Mouse (Mus musculus) lung, embryonic 14.5 days (tissue): ENCODE measurements around the gene Comtd1. TPM values are rescaled to one million over a fixed set of nuclear protein-coding genes. Genes with fewer than 3 reads are reported as not detected.

Experiments used
- ATAC-seq: fragments of 200-750 bp; cut with Nextera tagmentation; 2 replicates; pipeline ENCODE4 v1.8.0; 2017; ENCODE audit warnings: mild to moderate bottlenecking, moderate TSS enrichment, moderate library complexity; ENCODE audit not compliant: insufficient read depth
- DNase-seq: peaks from one replicate; pipeline ENCODE4 v3.0.0-alpha.2; 2015
- H3K27ac ChIP-seq: fragments of 300-500 bp; sonication (generic); 2 replicates; pipeline ENCODE4 v1.5.1; 2014; ENCODE audit warnings: low read depth, mild to moderate bottlenecking, moderate library complexity
- H3K27me3 ChIP-seq: fragments of 300-500 bp; sonication (generic); 2 replicates; pipeline ENCODE4 v1.6.1; 2014; ENCODE audit warnings: low read length, control low read depth; ENCODE audit not compliant: insufficient read depth
- H3K36me3 ChIP-seq: fragments of 300-500 bp; sonication (generic); 2 replicates; pipeline ENCODE4 v1.6.1; 2014; ENCODE audit warnings: control low read depth; ENCODE audit not compliant: insufficient read depth
- H3K4me1 ChIP-seq: fragments of 300-500 bp; sonication (generic); 2 replicates; pipeline ENCODE4 v1.6.1; 2014; ENCODE audit warnings: antibody characterized with exemption, control low read depth; ENCODE audit not compliant: insufficient read depth
- H3K4me2 ChIP-seq: fragments of 300-500 bp; sonication (generic); 2 replicates; pipeline ENCODE4 v1.6.1; 2014; ENCODE audit warnings: mild to moderate bottlenecking
- H3K4me3 ChIP-seq: fragments of 300-500 bp; sonication (generic); 2 replicates; pipeline ENCODE4 v1.5.1; 2014; ENCODE audit warnings: low read depth, low read length
- H3K9ac ChIP-seq: fragments of 300-500 bp; sonication (generic); 2 replicates; pipeline ENCODE4 v1.6.1; 2014
- H3K9me3 ChIP-seq: fragments of 300-500 bp; sonication (generic); 2 replicates; pipeline ENCODE4 v1.6.1; 2016; ENCODE audit warnings: low read depth, low read length, control low read depth
- CTCF ChIP-seq: IDR thresholded peaks from 2 replicates; pipeline ENCODE4 v1.5.1; 2016; ENCODE audit warnings: antibody characterized with exemption, low read depth
- WGBS: fragments of 180-500 bp; shearing (Covaris S2); extraction: QIAGEN DNeasy Blood & Tissue Kit; methylation state at CpG from one replicate; pipeline ENCODE4 v1.1.7; 2014; 5-methylcytosine and 5-hydroxymethylcytosine counted together
- polyA plus RNA-seq: library from polyadenylated mRNA; unstranded; fragments of >200 nt; fragmentation: Nextera tagmentation; extraction: Ambion mirVana; gene quantifications from 2 replicates; pipeline ENCODE4 v1.2.1, GENCODE M21; 2014

Comtd1 gene
- polyA plus RNA-seq, 1 experiment from 2014 or later: 17.0 TPM

GRCm38 (mm10) chr14:21820880-21821505, 27.8 kb downstream of the Comtd1 start:
- Histone ChIP-seq H3K9me3 (no peaks in the 10 kb centered on the region), H3K27ac (no peak overlapping the region), H3K4me1 (peaks cover 17% of the 10 kb centered on the region), H3K4me2 (no peak overlapping the region), H3K4me3 (no peak overlapping the region), H3K9ac (no peak overlapping the region), H3K27me3 (no peaks in the 10 kb centered on the region), H3K36me3 (no peaks in the 10 kb centered on the region)
- peak; percentile 29 for TF ChIP-seq CTCF
- ATAC-seq (0 out of 2 replicates have a peak, but pooled peaks have one; percentile 7), DNase-seq (no peak)
- 78% methylated on average over 4 of the region's 4 CpGs for WGBS

GRCm38 (mm10) chr14:21817453-21817852, 31.3 kb downstream of the Comtd1 start:
- DNase-seq (peak; percentile 38), ATAC-seq (no peak)
- 30% methylated on average over 4 of the region's 4 CpGs for WGBS
- Histone ChIP-seq H3K36me3 (no peaks in the 10 kb centered on the region), H3K4me1 (peaks cover 4% of the 10 kb centered on the region; the same call in 1 of the 2 replicates), H3K27ac (no peak overlapping the region), H3K4me2 (no peak overlapping the region), H3K9ac (no peak overlapping the region), H3K4me3 (no peak overlapping the region), H3K9me3 (no peaks in the 10 kb centered on the region), H3K27me3 (no peaks in the 10 kb centered on the region)
- no peak for TF ChIP-seq CTCF

GRCm38 (mm10) chr14:21816255-21816654, 32.5 kb downstream of the Comtd1 start:
- H3K9me3 ChIP-seq: no peaks in the 10 kb centered on the region
- ATAC-seq (no peak), DNase-seq (no peak)
- H3K9ac ChIP-seq: no peak overlapping the region
- 61% methylated on average over 3 of the region's 3 CpGs for WGBS
- no peaks in the 10 kb centered on the region for H3K4me1 ChIP-seq
- no peak overlapping the region for H3K4me2 ChIP-seq
- H3K36me3 ChIP-seq: no peaks in the 10 kb centered on the region
- no peak overlapping the region for H3K27ac ChIP-seq
- H3K4me3 ChIP-seq: no peak overlapping the region
- TF ChIP-seq CTCF: no peak
- H3K27me3 ChIP-seq: no peaks in the 10 kb centered on the region

GRCm38 (mm10) chr14:21814606-21815005, 34.2 kb downstream of the Comtd1 start:
- Histone ChIP-seq H3K4me2 (no peak overlapping the region), H3K4me1 (no peaks in the 10 kb centered on the region), H3K9ac (no peak overlapping the region), H3K36me3 (no peaks in the 10 kb centered on the region), H3K27ac (no peak overlapping the region), H3K4me3 (no peak overlapping the region), H3K27me3 (no peaks in the 10 kb centered on the region), H3K9me3 (no peaks in the 10 kb centered on the region)
- ATAC-seq (no peak), DNase-seq (no peak)
- WGBS: 89% methylated on average over 4 of the region's 4 CpGs
- no peak for TF ChIP-seq CTCF

GRCm38 (mm10) chr14:21813847-21814246, 34.9 kb downstream of the Comtd1 start:
- H3K4me3 ChIP-seq: no peak overlapping the region
- no peak overlapping the region for H3K4me2 ChIP-seq
- no peak overlapping the region for H3K27ac ChIP-seq
- H3K27me3 ChIP-seq: no peaks in the 10 kb centered on the region
- DNase-seq (peak; percentile 53), ATAC-seq (no peak)
- 60% methylated on average over 3 of the region's 3 CpGs for whole genome bisulfite sequencing
- no peaks in the 10 kb centered on the region for H3K36me3 ChIP-seq
- H3K9ac ChIP-seq: no peak overlapping the region
- TF ChIP-seq CTCF: no peak
- H3K9me3 ChIP-seq: no peaks in the 10 kb centered on the region
- H3K4me1 ChIP-seq: no peaks in the 10 kb centered on the region

GRCm38 (mm10) chr14:21813216-21813615, 35.6 kb downstream of the Comtd1 start:
- no peak overlapping the region for H3K27ac ChIP-seq
- H3K36me3 ChIP-seq: no peaks in the 10 kb centered on the region
- H3K4me3 ChIP-seq: no peak overlapping the region
- H3K27me3 ChIP-seq: no peaks in the 10 kb centered on the region
- H3K9ac ChIP-seq: no peak overlapping the region
- no peaks in the 10 kb centered on the region for H3K9me3 ChIP-seq
- no peaks in the 10 kb centered on the region for H3K4me1 ChIP-seq
- no peak for TF ChIP-seq CTCF
- WGBS: 59% methylated on average over 4 of the region's 4 CpGs
- H3K4me2 ChIP-seq: no peak overlapping the region
- DNase-seq (peak; percentile 12), ATAC-seq (no peak)

- no peaks in the 10 kb centered on the region for H3K9me3 ChIP-seq
- no peaks in the 10 kb centered on the region for H3K27me3 ChIP-seq
- no peaks in the 10 kb centered on the region for H3K4me1 ChIP-seq
- H3K4me3 ChIP-seq: no peak overlapping the region
- H3K4me2 ChIP-seq: 0 out of 2 replicates have a peak overlapping the region, but pooled peaks have one; percentile 7
- H3K27ac ChIP-seq: no peak overlapping the region
- ATAC-seq (no peak), DNase-seq (peak; percentile 87)
- TF ChIP-seq CTCF: peak; percentile 74
- H3K9ac ChIP-seq: no peak overlapping the region
- 21% methylated on average over 14 of the region's 14 CpGs for WGBS
- H3K36me3 ChIP-seq: no peaks in the 10 kb centered on the region
Measured at GRCm38 (mm10) chr14:21812590-21813162, 36.1 kb downstream of the Comtd1 start.
